Mouse (Mus musculus): ENCODE results near the gene Fhod1.

The Fhod1 gene

DNA sequence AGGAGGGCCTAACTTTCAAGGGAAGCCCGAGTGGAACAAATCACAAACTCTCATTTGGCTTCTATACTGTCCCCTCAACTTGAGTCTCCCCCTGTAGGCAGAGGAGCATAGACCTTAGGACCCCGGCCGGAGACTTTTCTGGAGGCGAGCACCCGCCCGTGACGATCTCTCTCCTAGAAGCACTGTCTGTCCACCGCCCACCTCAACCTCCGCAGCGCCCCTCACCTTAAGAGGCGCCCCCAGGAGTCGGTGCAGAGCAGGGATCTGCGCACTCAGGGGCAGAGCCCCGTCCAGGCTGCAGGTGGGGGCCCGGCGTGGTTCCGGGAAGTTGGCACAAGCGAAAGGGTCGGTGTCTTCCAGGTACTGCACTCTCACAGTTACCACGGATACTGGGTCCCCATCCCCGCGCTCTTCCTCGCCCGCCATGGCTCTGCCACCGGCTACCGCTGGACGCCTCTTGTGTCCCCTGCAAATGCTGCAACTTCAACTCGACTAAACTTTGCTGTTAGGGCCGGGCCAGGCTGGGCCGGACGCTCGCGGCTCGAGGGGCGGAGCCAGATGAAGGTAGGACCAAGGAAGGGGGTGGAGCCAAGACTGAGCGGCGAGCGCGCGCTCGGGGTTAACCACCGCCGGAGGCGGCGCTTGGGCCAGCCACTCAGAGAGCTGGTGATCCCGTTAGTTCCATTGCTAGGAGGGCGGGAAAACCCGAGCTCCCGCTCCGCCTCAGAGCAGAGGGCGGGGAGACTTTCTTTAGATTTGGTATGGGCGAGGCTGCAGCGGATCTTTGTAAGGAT, at the start of gene Fhod1:
Fhod1 (minus strand) TSS at position 526 of the 794 bp plus-strand sequence.
- peak; percentile 98 for DNase-seq (ENCODE audit: extremely low read depth, insufficient read length, low spot score)

DNA sequence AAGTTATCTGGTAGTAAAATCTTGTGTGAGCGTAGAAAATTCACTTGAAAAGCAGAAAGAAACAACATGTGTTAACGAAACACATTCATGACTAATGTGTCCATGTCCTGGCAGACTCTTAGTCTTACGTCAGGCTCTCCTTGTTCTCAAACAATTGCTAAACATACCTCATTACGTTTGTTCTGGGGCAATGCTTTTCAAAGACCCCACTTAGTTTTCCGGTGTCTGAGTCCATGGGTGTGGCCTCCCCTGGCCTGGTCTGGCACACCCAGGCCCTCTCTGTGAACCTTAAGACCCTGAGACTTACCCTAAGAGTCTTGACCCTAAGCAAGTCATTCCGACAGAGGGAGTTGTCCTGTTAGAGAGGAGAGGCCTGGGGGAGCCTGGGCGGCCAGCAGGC, 46.2 kb upstream of the Fhod1 start:
- DNase-seq (ENCODE audit: extremely low read depth, insufficient read length, low spot score) = no peak

DNA sequence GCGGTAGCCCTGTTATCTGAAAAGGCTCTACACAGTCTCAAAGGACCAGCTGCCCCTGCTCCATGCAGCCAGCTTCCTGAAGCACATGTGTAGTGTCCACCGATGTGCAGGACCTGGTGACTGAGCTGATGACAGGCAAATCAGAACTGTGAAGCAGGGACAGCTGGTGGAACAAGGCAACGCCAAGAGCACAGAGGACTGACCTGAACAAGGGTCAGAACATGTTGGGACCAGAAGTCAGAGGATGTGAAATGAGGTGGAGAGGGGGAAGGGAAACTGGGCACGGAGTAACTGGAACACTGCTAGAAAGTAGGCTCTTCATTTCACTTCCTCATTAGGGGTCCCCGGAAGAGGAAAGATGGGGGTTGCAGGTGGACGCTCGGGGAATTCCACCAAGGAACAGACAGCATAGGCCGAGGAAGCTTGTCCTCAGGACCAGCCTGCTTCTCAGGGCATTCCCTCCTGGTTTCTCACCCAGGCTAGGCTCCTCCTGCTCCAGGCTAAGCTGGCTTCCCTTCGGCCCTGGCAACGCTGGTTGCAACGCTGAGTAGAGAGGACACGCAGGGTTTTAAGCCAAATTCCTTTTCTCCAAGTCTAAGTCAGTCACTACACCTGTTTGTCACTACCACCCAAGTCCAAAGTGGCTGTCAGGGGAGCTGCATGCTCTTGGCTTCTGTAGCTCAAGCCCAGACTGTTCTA, 45.5 kb upstream of the Fhod1 start:
- no peak for DNase-seq (ENCODE audit: extremely low read depth, insufficient read length, low spot score)

DNA sequence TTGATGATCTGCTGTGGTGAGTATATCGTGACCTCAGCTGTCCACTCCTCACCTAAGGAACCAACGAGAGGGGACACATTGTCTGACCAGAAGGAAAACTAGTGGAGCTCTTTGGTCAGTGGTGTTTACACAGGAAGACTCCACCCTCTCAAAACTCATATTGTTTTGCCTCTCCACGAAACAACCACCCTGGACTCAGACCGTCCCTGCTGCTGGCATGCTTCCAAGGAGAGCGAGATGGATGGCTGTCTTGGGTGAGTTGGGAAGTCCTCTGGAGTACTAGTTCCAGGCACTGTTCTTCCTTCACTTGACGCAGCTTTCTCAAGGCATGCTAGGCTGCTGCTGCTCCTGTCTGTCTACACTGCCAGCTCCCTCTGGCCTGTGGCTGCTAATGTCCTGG, 41.3 kb upstream of the Fhod1 start:
- no peak for DNase-seq (ENCODE audit: extremely low read depth, insufficient read length, low spot score)

DNA sequence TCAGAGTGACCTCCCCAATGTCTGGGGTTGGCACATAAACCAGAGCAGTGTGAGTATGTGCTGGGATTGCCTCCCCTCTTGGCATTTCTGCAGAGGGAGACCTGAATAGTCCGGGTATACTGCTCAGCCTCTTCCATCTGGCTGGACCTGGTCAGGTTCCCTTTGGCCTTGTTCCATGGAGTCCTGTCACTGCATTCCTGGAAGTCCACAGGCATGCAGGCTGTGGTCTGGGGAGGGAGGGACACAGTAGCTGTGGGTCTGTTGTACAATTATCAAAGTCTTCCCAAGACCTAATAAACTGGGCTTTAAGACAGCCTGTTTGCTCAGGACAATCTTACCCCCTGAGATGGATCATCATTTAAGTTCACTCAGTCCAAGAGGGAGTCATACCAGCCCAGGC, 39.4 kb upstream of the Fhod1 start:
- peak; percentile 56 for DNase-seq (ENCODE audit: extremely low read depth, insufficient read length, low spot score)

DNA sequence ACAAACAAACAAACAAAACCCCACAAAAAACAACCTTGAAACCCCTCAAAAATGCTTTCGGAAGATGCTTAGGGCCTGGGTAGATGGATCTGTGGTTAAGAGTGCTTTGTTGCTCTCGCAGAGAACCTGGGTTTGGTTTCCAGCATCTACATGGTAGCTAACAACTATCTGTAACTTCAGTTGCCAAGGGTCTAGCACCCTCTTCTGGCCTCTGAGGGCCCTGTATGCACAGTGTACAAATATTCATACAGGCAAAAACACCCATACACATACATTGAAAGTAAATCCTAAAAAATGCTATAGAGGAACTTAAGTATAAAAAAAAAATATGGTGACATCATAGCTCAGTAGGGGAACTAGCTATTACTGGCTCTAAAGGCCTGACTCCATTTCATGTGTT, 36.3 kb upstream of the Fhod1 start:
- no peak for DNase-seq (ENCODE audit: extremely low read depth, insufficient read length, low spot score)

DNA sequence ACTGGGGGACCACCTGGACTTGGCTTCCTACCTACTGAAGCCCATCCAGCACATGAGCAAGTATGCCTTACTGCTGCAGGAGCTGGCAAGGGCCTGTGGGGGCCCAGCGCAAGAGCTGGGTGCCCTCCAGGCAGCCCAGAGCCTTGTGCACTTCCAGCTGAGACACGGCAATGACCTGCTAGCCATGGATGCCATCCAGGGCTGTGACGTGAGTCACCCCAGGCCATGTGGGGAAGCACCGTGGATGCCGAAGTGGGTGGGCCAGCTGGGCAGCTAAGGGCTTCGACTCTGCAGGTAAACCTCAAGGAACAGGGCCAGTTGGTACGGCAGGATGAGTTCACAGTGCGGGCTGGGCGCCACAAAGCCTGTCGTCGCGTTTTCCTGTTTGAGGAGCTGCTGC, 32.6 kb upstream of the Fhod1 start:
- peak; percentile 43 for DNase-seq (ENCODE audit: extremely low read depth, insufficient read length, low spot score)

DNA sequence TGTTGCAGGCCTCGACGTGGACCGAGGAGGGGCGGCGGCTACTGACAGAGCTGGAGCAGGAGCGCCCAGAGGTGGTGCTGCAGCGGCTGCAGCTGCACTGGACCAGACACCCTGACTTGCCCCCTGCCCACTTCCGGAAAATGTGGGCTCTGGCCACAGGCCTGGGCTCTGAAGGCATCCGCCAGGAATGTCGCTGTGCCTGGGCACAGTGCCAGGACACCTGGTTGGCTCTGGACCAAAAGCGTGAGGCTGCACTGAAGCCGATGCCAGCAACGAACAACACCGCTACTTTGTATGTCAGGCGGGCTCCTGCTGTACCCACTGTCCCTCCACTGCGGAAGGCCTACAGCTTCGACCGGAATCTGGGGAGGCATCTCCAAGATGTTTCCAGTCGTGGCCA, 30.9 kb upstream of the Fhod1 start:
- peak; percentile 44 for DNase-seq (ENCODE audit: extremely low read depth, insufficient read length, low spot score)

DNA sequence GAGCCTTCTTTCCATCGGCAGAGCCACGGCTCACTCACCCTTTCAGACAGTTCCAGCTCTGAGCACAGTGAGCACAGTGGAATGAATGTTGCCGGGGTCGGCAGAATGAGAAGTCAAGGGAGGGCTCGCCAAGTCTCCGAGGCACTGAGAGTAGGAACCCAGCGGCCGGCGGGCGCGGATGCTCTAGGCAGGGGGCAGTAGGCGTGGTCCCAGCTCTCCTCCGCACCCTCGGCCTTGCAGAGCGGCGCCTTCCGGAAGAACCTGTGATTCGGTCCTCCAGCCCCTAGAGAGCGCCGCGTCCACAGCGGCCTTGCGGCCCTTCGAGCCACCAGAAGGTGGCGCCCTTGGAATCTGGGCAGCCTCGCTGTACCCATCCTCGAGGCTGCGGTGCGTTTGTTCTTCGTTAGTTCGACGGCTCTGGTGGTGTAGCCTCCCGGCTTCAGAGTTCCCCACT, 26.8 kb upstream of the Fhod1 start:
- DNase-seq (ENCODE audit: extremely low read depth, insufficient read length, low spot score) = no peak

DNA sequence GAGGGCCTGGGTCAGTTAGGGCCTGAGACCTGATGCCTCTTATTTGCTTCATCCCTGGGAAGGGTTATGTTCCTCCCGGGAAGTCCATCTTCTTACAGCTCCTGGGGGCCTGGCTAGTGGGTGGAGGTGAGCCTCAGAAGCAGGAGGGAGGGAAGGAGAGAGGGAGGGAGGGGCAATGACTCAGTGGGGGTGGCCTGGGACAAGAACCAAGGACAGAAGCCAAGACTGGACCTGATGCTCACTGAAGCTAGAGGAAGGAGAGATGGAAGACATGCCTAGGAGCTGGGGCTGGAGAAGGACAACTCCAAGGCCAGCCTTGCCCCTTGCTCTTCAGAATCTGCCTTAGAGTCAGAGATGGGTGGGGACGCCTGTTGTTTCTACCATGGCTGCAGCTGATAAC, 25.3 kb upstream of the Fhod1 start, which contains the start of gene Plekhg4:
Plekhg4 (plus strand) TSS at position 243 of the 400 bp plus-strand sequence.
- peak; percentile 83 for DNase-seq (ENCODE audit: extremely low read depth, insufficient read length, low spot score)

DNA sequence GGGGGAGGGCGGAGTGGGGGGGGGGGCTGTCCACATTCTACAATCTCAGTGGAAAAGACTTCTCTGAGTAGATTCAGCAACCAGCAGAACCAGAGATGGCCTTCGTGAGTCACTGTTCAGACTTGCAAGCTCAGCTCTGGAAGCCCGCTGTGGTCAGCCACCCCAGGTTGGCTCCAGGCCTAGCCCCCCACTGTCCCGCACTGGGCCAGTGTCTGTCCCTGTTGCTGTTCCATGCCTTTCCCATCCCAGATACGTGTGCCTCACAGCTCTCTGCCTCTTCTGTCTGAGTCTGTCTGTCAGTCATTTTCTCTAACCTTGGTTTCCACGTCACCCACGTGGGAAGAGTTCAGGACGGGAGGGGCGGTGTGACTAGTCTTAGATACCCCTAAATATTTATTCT, 24.7 kb upstream of the Fhod1 start:
- peak; percentile 94 for DNase-seq (ENCODE audit: extremely low read depth, insufficient read length, low spot score)

DNA sequence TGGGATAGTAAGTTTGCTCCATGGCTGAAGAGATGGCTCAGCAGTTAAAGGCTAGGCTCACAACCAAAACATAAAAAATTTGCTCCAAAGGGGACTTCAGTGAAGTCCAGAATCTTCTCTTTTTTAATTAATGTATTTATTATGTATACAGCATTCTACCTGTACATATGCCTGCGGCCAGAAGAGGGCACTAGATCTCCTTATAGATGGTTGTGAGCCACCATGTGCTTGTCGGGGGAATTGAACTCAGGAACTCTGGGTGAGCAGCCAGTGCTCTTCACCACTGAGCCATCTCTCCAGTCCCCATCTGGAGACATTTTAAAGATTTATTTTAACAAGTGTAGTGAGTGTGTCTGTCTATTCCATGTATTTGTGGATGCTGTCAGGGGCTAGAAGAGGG, 19.4 kb upstream of the Fhod1 start:
- DNase-seq (ENCODE audit: extremely low read depth, insufficient read length, low spot score) = no peak

DNA sequence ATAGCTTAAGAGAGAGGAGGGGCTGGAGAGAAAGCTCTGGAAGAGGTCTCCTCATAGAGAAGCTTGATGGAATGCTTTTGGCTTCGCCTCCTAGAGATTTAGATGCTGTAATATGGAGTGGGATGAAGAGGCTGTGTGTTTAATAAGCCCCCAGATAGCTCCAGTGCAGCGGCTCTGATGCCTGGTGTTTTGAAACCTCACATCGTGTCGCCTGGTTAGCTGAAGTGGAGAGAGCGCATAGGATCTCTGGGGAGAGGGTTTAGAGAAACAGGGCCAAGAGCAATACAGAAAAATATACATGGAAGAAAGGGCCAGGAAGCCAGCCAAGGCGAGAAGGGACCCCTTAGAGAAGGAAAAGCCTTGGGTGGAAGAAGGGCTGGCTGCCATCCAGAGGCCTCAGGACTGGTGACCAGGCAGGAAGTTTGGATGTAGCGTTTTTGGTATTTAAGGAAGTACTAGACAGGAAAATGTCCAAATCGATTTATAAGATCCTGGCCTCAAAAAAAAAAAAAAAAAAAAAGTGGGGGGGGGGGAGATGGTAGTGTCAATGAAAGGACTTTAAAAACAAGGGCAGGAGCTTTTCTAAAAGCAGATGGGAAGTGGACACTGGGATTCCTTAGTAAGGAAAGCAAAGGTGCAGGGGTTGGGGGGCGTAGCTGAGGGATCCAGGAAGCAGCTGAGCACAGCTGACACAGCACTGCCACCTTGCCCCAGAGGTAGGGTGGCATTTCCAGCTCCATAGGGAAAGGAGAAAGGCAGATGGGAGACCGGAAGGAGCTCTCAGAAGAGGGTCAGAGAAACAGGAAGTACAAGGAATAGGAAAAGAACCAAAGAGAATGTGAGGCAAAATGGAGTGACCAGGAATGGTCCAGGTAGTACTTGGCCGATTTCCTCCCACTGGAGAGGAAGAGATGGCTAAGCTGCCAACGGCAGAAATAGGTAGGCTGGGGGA, 14.3 kb upstream of the Fhod1 start:
- DNase-seq (ENCODE audit: extremely low read depth, insufficient read length, low spot score) = no peak

DNA sequence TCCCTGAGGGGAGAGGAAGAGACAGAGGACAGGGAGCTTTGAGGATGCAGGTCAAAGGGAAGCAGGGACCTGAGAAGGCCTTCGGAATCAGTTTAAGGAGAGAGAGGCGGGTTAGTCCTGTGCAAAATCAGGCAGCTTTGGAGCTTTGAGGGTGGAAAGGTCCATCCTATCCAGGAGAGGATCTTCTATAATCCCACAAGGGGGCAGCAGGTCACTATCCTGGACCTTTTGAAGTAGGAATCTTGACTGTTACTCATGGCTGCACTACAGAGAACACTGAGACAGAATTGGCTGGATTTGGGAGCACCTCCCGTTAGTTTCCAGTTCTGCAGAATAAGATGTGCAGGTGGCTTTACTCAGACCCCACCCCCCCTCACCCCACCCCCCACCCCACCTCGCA, 11.9 kb upstream of the Fhod1 start:
- no peak for DNase-seq (ENCODE audit: extremely low read depth, insufficient read length, low spot score)

DNA sequence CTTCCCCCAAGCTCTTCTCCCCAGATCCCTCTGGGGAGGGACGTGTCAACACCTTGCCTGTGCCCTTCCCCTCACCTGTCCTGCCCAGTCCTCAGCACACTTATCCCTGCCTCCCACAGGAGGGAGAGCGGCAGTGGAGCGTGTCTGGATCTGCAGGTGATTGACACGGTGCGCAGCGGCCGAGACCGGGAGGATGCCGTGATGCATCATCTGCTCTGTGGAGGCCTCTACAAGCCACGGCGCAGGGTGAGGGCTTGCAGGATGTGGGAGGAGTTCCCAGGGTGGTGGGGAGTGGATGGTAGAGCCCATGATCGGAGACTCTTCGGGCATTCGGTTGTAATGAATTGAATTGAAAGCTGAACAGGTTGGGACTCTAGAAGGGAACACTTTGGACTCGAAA, 11.5 kb upstream of the Fhod1 start:
- DNase-seq (ENCODE audit: extremely low read depth, insufficient read length, low spot score) = no peak

DNA sequence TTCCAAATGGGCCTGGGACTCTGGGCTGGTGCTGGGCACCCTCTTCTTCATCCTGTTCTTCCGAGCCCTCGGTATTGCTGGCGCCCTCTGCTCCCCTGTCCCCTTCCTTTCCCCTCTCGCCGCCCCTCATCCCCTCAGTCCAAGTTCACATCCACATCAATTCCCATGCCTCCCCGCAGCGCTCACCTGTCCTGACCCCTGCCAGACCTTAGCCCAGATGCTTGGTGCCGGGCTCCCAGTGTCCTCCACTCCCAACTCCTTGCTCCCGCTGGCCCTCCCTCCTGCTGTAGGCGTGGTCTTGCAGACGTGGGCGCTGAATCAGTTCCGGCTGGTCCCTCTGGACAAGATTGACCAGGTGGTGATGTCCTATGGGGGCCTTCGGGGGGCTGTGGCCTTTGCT, 8.9 kb upstream of the Fhod1 start:
- no peak for DNase-seq (ENCODE audit: extremely low read depth, insufficient read length, low spot score)

DNA sequence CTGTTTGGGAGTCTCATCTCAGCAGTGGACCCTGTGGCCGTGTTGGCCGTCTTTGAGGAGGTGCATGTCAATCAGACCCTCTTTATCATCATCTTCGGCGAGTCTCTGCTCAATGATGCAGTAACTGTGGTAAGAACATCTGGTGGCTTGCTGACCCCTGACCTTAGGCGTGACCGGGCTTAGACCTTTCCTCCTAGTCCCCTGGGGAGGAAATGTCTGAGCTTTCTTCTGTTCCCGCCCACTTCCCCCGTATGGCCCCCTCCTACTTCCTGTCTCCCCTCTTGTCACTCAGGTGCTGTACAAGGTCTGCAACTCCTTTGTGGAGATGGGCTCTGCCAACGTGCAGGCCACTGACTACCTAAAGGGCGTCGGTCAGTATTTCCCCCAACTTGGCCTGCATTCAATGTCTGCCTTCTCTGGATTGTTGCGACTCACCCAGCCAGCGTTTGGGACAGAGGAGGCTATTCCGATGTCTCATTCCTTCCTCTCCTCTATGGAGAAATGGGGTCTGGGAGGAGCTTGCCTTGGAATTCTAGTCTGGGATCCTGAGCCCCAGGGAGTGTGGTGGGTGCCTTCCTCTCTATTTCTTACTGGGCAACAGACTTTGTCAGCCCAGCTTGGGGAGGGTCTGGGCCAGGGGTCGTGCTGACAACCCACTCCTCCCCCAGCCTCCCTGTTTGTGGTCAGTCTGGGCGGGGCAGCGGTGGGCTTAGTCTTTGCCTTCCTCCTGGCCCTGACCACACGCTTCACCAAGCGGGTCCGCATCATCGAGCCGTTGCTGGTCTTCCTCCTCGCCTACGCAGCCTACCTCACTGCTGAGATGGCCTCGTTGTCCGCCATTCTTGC, 7.6 kb upstream of the Fhod1 start:
- no peak for DNase-seq (ENCODE audit: extremely low read depth, insufficient read length, low spot score)

DNA sequence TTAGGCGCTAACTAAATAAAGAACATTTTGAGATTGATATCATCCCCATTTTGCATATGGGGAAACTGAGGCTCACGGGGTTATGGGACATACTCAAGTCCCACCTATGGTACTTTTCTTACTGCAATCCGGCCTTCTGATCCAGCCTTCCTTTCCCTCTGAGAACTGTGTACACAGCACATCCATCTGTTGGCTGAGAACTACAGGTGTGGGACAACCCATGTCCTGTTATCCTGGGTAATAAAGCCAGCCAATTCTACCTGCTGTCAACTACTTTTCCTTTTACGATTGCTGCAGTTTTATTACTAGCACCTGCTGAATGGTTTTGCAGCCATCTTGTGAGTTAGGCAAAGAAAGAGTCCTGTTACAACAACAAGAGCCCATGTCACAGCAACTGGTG, 6.8 kb upstream of the Fhod1 start:
- DNase-seq (ENCODE audit: extremely low read depth, insufficient read length, low spot score) = no peak

DNA sequence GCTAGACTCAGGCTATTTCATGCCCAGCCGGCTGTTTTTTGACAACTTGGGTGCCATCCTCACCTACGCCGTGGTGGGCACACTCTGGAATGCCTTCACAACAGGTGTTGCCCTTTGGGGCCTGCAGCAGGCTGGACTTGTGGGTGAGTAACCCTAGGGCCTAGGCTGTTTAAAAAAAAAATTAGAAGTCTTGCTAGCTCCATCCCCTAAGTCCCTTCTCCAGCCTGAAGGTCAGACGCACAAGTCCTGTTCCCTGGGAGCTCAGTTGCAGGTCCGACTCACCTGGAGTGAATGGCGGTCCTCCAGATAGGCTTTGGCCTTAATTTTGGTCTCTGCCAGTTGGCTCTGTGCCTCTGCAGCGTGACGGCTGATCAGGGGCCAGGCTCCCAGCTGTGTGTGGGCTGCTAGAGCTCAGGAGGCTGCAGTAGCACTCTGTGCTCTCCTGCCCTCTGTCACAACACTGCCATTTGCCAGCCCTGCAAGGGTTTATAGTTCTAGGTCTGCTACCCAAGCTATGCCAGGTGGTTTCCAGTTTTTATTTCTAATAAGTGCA, 5.9 kb upstream of the Fhod1 start:
- DNase-seq (ENCODE audit: extremely low read depth, insufficient read length, low spot score) = no peak

DNA sequence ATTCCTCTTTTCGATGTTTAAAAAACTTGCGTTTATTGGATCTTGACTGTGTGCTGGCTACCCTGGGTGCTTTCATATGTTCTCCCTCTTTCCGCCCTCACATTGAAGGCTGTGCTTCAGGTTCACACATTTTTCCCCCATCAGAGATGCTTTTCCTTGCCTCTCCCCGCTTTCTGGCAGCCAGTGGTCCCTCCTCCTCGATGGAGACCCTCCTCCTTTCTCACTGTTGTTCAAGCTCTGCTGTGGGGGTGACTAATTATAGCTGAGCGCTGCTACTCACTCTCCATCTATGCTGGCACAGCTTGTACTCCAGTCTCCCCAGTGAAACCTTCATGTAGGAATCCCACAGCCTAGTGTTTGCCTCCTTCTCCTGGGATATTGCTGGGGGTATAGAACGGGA, 2.4 kb upstream of the Fhod1 start:
- DNase-seq (ENCODE audit: extremely low read depth, insufficient read length, low spot score) = no peak
